23 mouse cellular contexts compared by ENCODE assay signal in the genomic region with DNA sequence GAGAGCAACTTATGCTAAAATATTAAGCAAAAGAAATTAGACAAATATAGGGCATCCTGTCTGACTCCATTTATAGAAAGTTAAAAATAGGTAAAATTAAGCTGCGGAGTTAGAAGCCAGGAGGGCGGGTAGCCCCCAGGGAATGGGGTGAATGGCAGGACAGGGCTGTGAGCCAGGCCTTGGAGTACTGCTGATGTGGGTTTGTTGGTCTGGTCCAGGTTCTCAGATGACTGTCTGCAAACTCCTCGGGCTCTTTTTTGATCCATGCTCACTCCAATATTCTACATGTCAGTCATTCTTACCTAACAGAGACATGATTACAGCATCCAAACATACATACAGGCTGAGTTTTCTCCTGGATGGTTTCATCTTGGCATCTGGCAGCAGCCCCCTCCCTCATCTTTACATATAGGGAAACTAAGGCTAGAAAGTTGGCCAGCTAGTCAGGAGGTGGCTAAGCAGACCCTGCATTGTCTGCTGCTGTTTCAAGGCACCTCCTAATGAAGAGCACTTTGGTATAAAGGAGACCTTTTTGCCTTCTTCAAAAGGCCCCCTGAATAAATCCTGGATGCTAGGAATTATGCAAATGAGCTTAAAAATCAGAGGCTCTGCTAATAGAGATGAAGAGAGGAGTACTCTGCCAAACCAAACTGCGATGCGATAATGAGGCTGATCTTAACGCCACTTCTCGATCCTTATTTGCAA.
DNase-seq lines count a peak whose midpoint lies in the region; ATAC-seq and TF ChIP-seq lines count a peak whose summit lies in the region.
"Had no signal": no experiment of that assay in that cellular context is flagged by ENCODE, and none has a peak within 500 bp of the region (broad histone marks: within the 10 kb centered on the region; RNA-seq: fewer than 3 reads in every experiment).

No protein-coding gene starts in this region.

- DNase-seq in gastrocnemius, adult 2 months = peak; percentile 30
- DNase-seq in gastrocnemius, postnatal 36 days = no peak
- no peak for DNase-seq in midbrain, embryonic 14.5 days
- peak; percentile 87 for DNase-seq in forebrain, embryonic 14.5 days (ENCODE audit: low spot score)
- no peak for DNase-seq in left cerebral cortex, postnatal 36 days (ENCODE audit: low spot score in 2 of 2)
- DNase-seq: adrenal gland, adult 8-10 months; cerebellum, adult 11 months; cerebellum, adult 9-11 months; gastrocnemius, postnatal 25 days; heart, postnatal 36 days; kidney, postnatal 25 days; thymus, adult 2 months; thymus, postnatal 4 days had no signal

- ATAC-seq in midbrain, embryonic 15.5 days (replicated peaks) = peak; percentile 54; the same call in 1 of the 2 replicates
- no peak for ATAC-seq in midbrain, embryonic 14.5 days (ENCODE audit: low FRiP score, low TSS enrichment)
- peak; percentile 81 for ATAC-seq in forebrain, embryonic 14.5 days
- ATAC-seq in cerebellum, adult (ENCODE audit: insufficient number of reproducible peaks, low FRiP score, low TSS enrichment) = no peak
- ATAC-seq: hindbrain, postnatal 0 days; intestine, postnatal 0 days had no signal

- no peak overlapping the region for H3K27ac ChIP-seq in gastrocnemius, adult 2 months
- no peak overlapping the region for H3K27ac ChIP-seq in midbrain, embryonic 15.5 days
- no peak overlapping the region for H3K27ac ChIP-seq in midbrain, embryonic 14.5 days (replicated peaks; ENCODE audit: low read depth, low read length)
- no peak overlapping the region for H3K27ac ChIP-seq in forebrain, embryonic 14.5 days (ENCODE audit: low read depth, low read length)
- H3K27ac ChIP-seq: heart, embryonic 15.5 days; hindbrain, postnatal 0 days; layer of hippocampus, adult 2 months; macrophage; neural tube, embryonic 13.5 days; stomach, embryonic 15.5 days had no signal

- H3K4me1 ChIP-seq in midbrain, embryonic 15.5 days = peaks cover 7% of the 10 kb centered on the region
- H3K4me1 ChIP-seq in midbrain, embryonic 14.5 days (ENCODE audit: control insufficient read depth, insufficient read depth, low read length) = 0 out of 2 replicates have a peak, but pooled peaks cover 7% of the 10 kb centered on the region
- peaks cover 9% of the 10 kb centered on the region for H3K4me1 ChIP-seq in forebrain, embryonic 14.5 days (ENCODE audit: control insufficient read depth, insufficient read depth, low read length)
- H3K4me1 ChIP-seq: heart, embryonic 15.5 days; neural tube, embryonic 13.5 days; stomach, embryonic 15.5 days had no signal

- no peak for TF ChIP-seq CTCF in gastrocnemius, adult 2 months (IDR thresholded peaks at IDR 0.05)

- no peak overlapping the region for H3K4me2 ChIP-seq in midbrain, embryonic 15.5 days
- H3K4me2 ChIP-seq in midbrain, embryonic 14.5 days (ENCODE audit: low read length) = no peak overlapping the region
- H3K4me2 ChIP-seq in forebrain, embryonic 14.5 days (ENCODE audit: low read length) = no peak overlapping the region
- H3K4me2 ChIP-seq: heart, embryonic 15.5 days; neural tube, embryonic 13.5 days; stomach, embryonic 15.5 days had no signal

- no peaks in the 10 kb centered on the region for H3K36me3 ChIP-seq in midbrain, embryonic 15.5 days (replicated peaks)
- no peaks in the 10 kb centered on the region for H3K36me3 ChIP-seq in midbrain, embryonic 14.5 days (ENCODE audit: control insufficient read depth, insufficient read depth, low read length)
- no peaks in the 10 kb centered on the region for H3K36me3 ChIP-seq in forebrain, embryonic 14.5 days (ENCODE audit: control insufficient read depth, insufficient read depth, low read length)
- H3K36me3 ChIP-seq: heart, embryonic 15.5 days; neural tube, embryonic 13.5 days; stomach, embryonic 15.5 days had no signal

- intact Hi-C loops in gastrocnemius, adult 2 months (cut with DNase I) = no loop called here
- intact Hi-C loops in gastrocnemius, postnatal 36 days (cut with DNase I) = no loop called here
- intact Hi-C loops in left cerebral cortex, postnatal 36 days (cut with DNase I) = no loop called here

- H3K4me3 ChIP-seq in gastrocnemius, adult 2 months = no peak overlapping the region
- H3K4me3 ChIP-seq in midbrain, embryonic 15.5 days = no peak overlapping the region
- H3K4me3 ChIP-seq in midbrain, embryonic 14.5 days (replicated peaks; ENCODE audit: low read depth, low read length) = no peak overlapping the region
- H3K4me3 ChIP-seq in forebrain, embryonic 14.5 days (ENCODE audit: low read depth, low read length) = no peak overlapping the region
- H3K4me3 ChIP-seq: heart, embryonic 15.5 days; layer of hippocampus, adult 2 months; myocyte; neural tube, embryonic 13.5 days; stomach, embryonic 15.5 days had no signal

- no peaks in the 10 kb centered on the region for H3K27me3 ChIP-seq in midbrain, embryonic 15.5 days (replicated peaks)
- H3K27me3 ChIP-seq in midbrain, embryonic 14.5 days (ENCODE audit: control insufficient read depth, insufficient read depth, low read length) = no peaks in the 10 kb centered on the region
- no peaks in the 10 kb centered on the region for H3K27me3 ChIP-seq in forebrain, embryonic 14.5 days (replicated peaks; ENCODE audit: control insufficient read depth, insufficient read depth, low read length)
- H3K27me3 ChIP-seq: heart, embryonic 15.5 days; neural tube, embryonic 13.5 days; stomach, embryonic 15.5 days had no signal

- H3K9me3 ChIP-seq in midbrain, embryonic 15.5 days = no peaks in the 10 kb centered on the region
- H3K9me3 ChIP-seq in midbrain, embryonic 14.5 days (ENCODE audit: control insufficient read depth, low read length) = no peaks in the 10 kb centered on the region
- H3K9me3 ChIP-seq in forebrain, embryonic 14.5 days (replicated peaks; ENCODE audit: control insufficient read depth, low read length) = no peaks in the 10 kb centered on the region
- H3K9me3 ChIP-seq: heart, embryonic 15.5 days; neural tube, embryonic 13.5 days; stomach, embryonic 15.5 days had no signal

- H3K9ac ChIP-seq in midbrain, embryonic 15.5 days = no peak overlapping the region
- H3K9ac ChIP-seq in midbrain, embryonic 14.5 days (replicated peaks; ENCODE audit: low read length) = no peak overlapping the region
- H3K9ac ChIP-seq in forebrain, embryonic 14.5 days (ENCODE audit: low read length) = no peak overlapping the region
- H3K9ac ChIP-seq: heart, embryonic 15.5 days; neural tube, embryonic 13.5 days; stomach, embryonic 15.5 days had no signal

- WGBS in midbrain, embryonic 15.5 days = 57% methylated on average over 7 of the region's 7 CpGs
- WGBS in midbrain, embryonic 14.5 days = 61% methylated on average over 7 of the region's 7 CpGs
- 16% methylated on average over 7 of the region's 7 CpGs for WGBS in forebrain, embryonic 14.5 days

Comparison
In these comparisons a context has a peak if more than half of its experiments do, and no peak if none do; other contexts are left out.
1. DNase-seq: peak in gastrocnemius, adult 2 months (single experiment) and forebrain, embryonic 14.5 days (single experiment); none in gastrocnemius, postnatal 36 days (0 of 2), midbrain, embryonic 14.5 days (single experiment) and left cerebral cortex, postnatal 36 days (0 of 2).
2. ATAC-seq: peak in midbrain, embryonic 15.5 days (single experiment) and forebrain, embryonic 14.5 days (single experiment); none in midbrain, embryonic 14.5 days (single experiment) and cerebellum, adult (single experiment).